Mouse (Mus musculus) ES-E14 (cell line): ENCODE data around the gene Vat1. TPM values are rescaled to one million over a fixed set of nuclear protein-coding genes. Genes with fewer than 3 reads are reported as not detected.
A peak's percentile ranks its signal among the peaks of the same experiment; 100 is the strongest.

Source experiments
- DNase-seq: peaks from one replicate; pipeline ENCODE4 v3.0.0-alpha.2; 2013; ENCODE audit warnings: low read depth, low spot score
- H3K27ac ChIP-seq: 2 replicates; pipeline ENCODE4 v1.5.1; 2012; ENCODE audit warnings: low read depth, mild to moderate bottlenecking, low read length, moderate library complexity, mixed read lengths; ENCODE audit not compliant: poor library complexity, insufficient read depth, severe bottlenecking
- H3K36me3 ChIP-seq: 2 replicates; pipeline ENCODE4 v1.6.1; 2012; ENCODE audit warnings: mild to moderate bottlenecking, low read length, moderate library complexity, mixed read lengths; ENCODE audit not compliant: control insufficient read depth, poor library complexity, insufficient read depth, severe bottlenecking
- H3K4me1 ChIP-seq, 2 experiments: fragments of 150-350 bp in 1 of 2; sonication (generic) in 1 of 2; 2 replicates each; pipeline ENCODE4 v1.6.1; 2012; ENCODE audit warnings: low read length in 2 of 2, mild to moderate bottlenecking in 1 of 2, mixed read lengths in 1 of 2; ENCODE audit not compliant: control insufficient read depth in 2 of 2, insufficient read depth in 2 of 2, poor library complexity in 1 of 2
- H3K4me3 ChIP-seq, 2 experiments: fragments of 150-350 bp in 1 of 2; sonication (generic) in 1 of 2; 2 replicates each; pipeline ENCODE4 v1.5.1; 2012; ENCODE audit warnings: low read length in 2 of 2, low read depth in 1 of 2, mild to moderate bottlenecking in 1 of 2, mixed read lengths in 1 of 2; ENCODE audit not compliant: insufficient read depth in 1 of 2, poor library complexity in 1 of 2, severe bottlenecking in 1 of 2
- H3K9ac ChIP-seq: 2 replicates; pipeline ENCODE4 v1.6.1; 2012; ENCODE audit warnings: low read depth, mild to moderate bottlenecking, low read length, mixed read lengths; ENCODE audit not compliant: poor library complexity, insufficient read depth, severe bottlenecking
- H3K9me3 ChIP-seq: fragments of 150-350 bp; sonication (generic); 2 replicates; pipeline ENCODE4 v1.6.1; 2012; ENCODE audit warnings: low read depth, mild to moderate bottlenecking, low read length; ENCODE audit not compliant: control insufficient read depth, insufficient read depth
- CHD2 ChIP-seq: IDR thresholded peaks from 2 replicates; pipeline ENCODE4 v1.6.1; 2014; ENCODE audit warnings: mild to moderate bottlenecking, low read depth, low read length, inconsistent platforms
- HCFC1 ChIP-seq: IDR thresholded peaks from 2 replicates; pipeline ENCODE4 v1.6.1; 2012; ENCODE audit warnings: low read length, inconsistent platforms, borderline replicate concordance; ENCODE audit not compliant: insufficient read depth
- MAFK ChIP-seq: IDR thresholded peaks from 2 replicates; pipeline ENCODE4 v1.6.1; 2014; ENCODE audit warnings: mild to moderate bottlenecking, low read depth, low read length, inconsistent platforms; ENCODE audit not compliant: insufficient read depth
- ZC3H11A ChIP-seq: IDR thresholded peaks from 2 replicates; pipeline ENCODE4 v1.6.1; 2012; ENCODE audit warnings: low read depth, mild to moderate bottlenecking, inconsistent platforms, low read length, borderline replicate concordance
- ZNF384 ChIP-seq: IDR thresholded peaks from 2 replicates; pipeline ENCODE4 v1.6.1; 2012; ENCODE audit warnings: low read depth, low read length, inconsistent platforms
- in situ Hi-C, 2 experiments: fragments of 600-800 bp; cut with MboI; formaldehyde crosslinking; loops; one replicate each; pipeline ENCODE4 v1.15.1; 2025; ENCODE audit warnings: low sequenced_read_pairs in 2 of 2, inconsistent platforms in 1 of 2; ENCODE audit not compliant: unreplicated experiment in 2 of 2
- total RNA-seq: library from RNA; depleted of rRNA; stranded (reverse); fragments of 300-350 nt; gene quantifications from 2 replicates; pipeline ENCODE4 v1.2.3, GENCODE M21; 2012; rRNA removed

The Vat1 gene
- total RNA-seq, result 41.9 and 57.5 TPM in 2 replicates

DNA sequence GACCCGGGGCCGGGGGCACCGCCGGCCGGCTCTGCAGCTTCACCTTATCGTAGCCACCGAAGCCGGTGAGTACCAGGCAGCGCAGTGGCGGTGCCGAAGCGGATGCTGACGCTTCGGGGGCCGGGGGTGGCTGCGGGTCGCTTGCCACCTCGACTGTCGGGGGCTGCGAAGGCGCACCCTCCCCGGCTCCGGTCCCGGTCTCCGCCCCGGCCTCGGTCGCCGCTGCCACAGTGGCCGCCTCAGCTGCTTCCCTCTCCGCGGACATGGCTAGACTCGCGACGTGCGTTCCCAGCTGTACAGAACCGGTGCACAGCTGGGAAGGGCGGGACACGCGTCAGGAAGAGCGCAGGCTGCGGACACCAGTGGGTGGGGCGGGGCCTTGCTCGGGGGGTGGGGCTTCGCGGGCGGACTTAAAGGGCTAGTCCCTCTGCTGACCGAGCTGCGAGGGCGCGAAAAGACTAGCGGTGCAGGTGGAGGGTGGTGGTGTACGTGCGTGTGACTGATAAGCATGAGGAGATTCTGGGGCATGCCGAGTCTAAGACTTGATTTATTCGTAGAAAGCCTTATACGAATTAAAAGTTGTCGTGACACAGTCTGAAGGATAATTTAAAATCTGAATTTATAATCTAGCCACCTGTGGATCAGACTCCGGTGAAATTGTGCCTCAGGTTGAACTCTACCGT is at the start of gene Vat1:
Vat1 (minus strand) TSS at position 362 of the 683 bp plus-strand sequence.
- H3K27ac ChIP-seq, result peak within 1 kb of the TSS; percentile 82
- H3K36me3 ChIP-seq, result peaks cover 14% of the 10 kb centered on the region
- in situ Hi-C loops, result no loop called here
- DNase-seq, result no peak
- H3K9me3 ChIP-seq, result no peaks in the 10 kb centered on the region
- peaks cover 11 to 29% of the 10 kb centered on the region in 2 experiments for H3K4me1 ChIP-seq
- H3K9ac ChIP-seq, result peak within 1 kb of the TSS; percentile 74
- no peak for TF ChIP-seq MAFK
- TF ChIP-seq HCFC1, result no peak
- no peak for TF ChIP-seq CHD2
- TF ChIP-seq ZC3H11A, result no peak
- no peak for TF ChIP-seq ZNF384
- peak within 1 kb of the TSS; percentile 77 to 79 for H3K4me3 ChIP-seq

DNA sequence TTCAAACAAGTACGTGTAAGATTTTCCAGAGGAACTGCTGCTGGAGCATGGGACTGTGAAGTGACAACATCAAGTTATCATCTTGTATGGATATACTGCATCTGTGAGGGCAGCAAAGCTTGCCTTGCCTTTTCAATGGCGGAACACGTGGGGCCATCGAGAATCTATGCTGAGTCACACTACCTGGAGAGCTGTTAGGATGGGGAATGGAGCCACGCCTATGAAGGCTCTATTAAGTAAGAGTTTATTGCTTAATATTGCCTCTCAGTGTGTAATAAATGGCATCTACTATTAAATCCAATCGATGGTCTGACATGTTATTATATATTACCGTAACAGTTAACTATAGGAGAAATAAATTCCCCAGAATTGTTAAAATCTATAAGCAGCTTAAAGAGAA is 41.1 kb upstream of the Vat1 start:
- Histone ChIP-seq H3K36me3 (peaks cover 36% of the 10 kb centered on the region), H3K4me3 (no peak overlapping the region), H3K27ac (no peak overlapping the region), H3K9ac (no peak overlapping the region), H3K9me3 (no peaks in the 10 kb centered on the region), H3K4me1 (0 out of 4 replicates have a peak, but pooled peaks cover 0 to 2% of the 10 kb centered on the region in 2 experiments)
- in situ Hi-C loops, result no loop called here
- no peak for DNase-seq
- TF ChIP-seq HCFC1 (no peak), ZNF384 (no peak), MAFK (no peak), CHD2 (no peak), ZC3H11A (no peak)

DNA sequence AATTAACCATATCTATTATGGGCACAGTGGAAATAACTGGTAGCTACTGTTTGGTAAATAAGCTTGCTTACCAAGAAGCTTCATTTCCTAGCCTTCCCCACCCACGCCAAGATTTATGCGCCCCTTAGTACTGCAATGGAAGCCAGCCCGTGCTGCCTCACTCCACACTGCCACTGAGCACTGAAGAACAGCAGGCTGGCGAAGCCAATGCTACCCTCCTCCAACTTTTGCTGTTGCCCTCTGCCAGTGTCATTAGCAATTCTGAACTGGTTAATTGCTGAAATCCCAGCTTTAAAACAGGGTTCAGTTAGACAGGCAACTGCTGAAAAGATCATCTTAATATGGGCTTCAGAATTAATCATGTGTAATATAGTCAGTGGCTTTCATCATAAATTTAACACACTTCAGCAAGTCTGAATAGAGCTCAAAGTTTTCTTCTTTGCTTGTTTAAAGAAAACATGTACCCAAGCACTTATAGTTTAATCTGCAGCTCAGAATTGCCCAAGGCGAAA is 40.3 kb upstream of the Vat1 start:
- no peak for DNase-seq
- in situ Hi-C loops, result no loop called here
- H3K27ac ChIP-seq, result no peak overlapping the region
- H3K9me3 ChIP-seq, result no peaks in the 10 kb centered on the region
- H3K36me3 ChIP-seq, result peaks cover 39% of the 10 kb centered on the region
- H3K9ac ChIP-seq, result no peak overlapping the region
- no peak overlapping the region for H3K4me3 ChIP-seq
- 0 out of 4 replicates have a peak, but pooled peaks cover 0 to 2% of the 10 kb centered on the region in 2 experiments for H3K4me1 ChIP-seq
- no peak for TF ChIP-seq ZNF384
- no peak for TF ChIP-seq ZC3H11A
- TF ChIP-seq MAFK, result no peak
- TF ChIP-seq HCFC1, result no peak
- no peak for TF ChIP-seq CHD2

- Histone ChIP-seq H3K27ac (no peak overlapping the region), H3K4me1 (0 out of 4 replicates have a peak, but pooled peaks cover 1 to 4% of the 10 kb centered on the region in 2 experiments), H3K36me3 (peaks cover 21% of the 10 kb centered on the region), H3K9me3 (no peaks in the 10 kb centered on the region), H3K4me3 (no peak overlapping the region), H3K9ac (no peak overlapping the region)
- in situ Hi-C loops, result no loop called here
- TF ChIP-seq ZC3H11A (no peak), HCFC1 (no peak), ZNF384 (no peak), CHD2 (no peak), MAFK (no peak)
- no peak for DNase-seq
Measured at GRCm38 (mm10) chr11:101486126-101486525, 20.1 kb upstream of the Vat1 start.
